Mouse (Mus musculus) heart, embryonic 11.5 days (tissue): ENCODE data around the gene Kpna6. TPM values are rescaled to one million over a fixed set of nuclear protein-coding genes. Genes with fewer than 3 reads are reported as not detected.

Experiments
- ATAC-seq: fragments of 200-750 bp; cut with Nextera tagmentation; replicated peaks from 2 replicates; pipeline ENCODE4 v1.8.0; 2017; ENCODE audit warnings: moderate library complexity; ENCODE audit not compliant: insufficient number of reproducible peaks, low FRiP score, low TSS enrichment
- H3K27ac ChIP-seq: fragments of 300-500 bp; sonication (generic); 2 replicates; pipeline ENCODE4 v1.5.1; 2014; ENCODE audit warnings: mild to moderate bottlenecking, low read depth, low read length
- H3K27me3 ChIP-seq: fragments of 300-500 bp; sonication (generic); 2 replicates; pipeline ENCODE4 v1.6.1; 2014; ENCODE audit warnings: mild to moderate bottlenecking, low read length, mixed read lengths; ENCODE audit not compliant: control insufficient read depth, insufficient read depth
- H3K36me3 ChIP-seq: fragments of 300-500 bp; sonication (generic); 2 replicates; pipeline ENCODE4 v1.6.1; 2014; ENCODE audit warnings: mild to moderate bottlenecking, low read length, moderate library complexity, mixed read lengths; ENCODE audit not compliant: control insufficient read depth, insufficient read depth
- H3K4me1 ChIP-seq: fragments of 300-500 bp; sonication (generic); 2 replicates; pipeline ENCODE4 v1.6.1; 2014; ENCODE audit warnings: low read length; ENCODE audit not compliant: control insufficient read depth, insufficient read depth
- H3K4me2 ChIP-seq: fragments of 300-500 bp; sonication (generic); 2 replicates; pipeline ENCODE4 v1.6.1; 2014; ENCODE audit warnings: mild to moderate bottlenecking, moderate library complexity
- H3K4me3 ChIP-seq: fragments of 300-500 bp; sonication (generic); 2 replicates; pipeline ENCODE4 v1.5.1; 2014; ENCODE audit warnings: low read depth, low read length
- H3K9ac ChIP-seq: fragments of 300-500 bp; sonication (generic); 2 replicates; pipeline ENCODE4 v1.6.1; 2014; ENCODE audit warnings: mild to moderate bottlenecking, low read depth, low read length, moderate library complexity
- H3K9me3 ChIP-seq: fragments of 300-500 bp; sonication (generic); replicated peaks from 2 replicates; pipeline ENCODE4 v1.6.1; 2016; ENCODE audit warnings: low read length; ENCODE audit not compliant: control insufficient read depth
- WGBS: fragments of 180-500 bp; shearing (Covaris S2); extraction: QIAGEN DNeasy Blood & Tissue Kit; methylation state at CpG from one replicate; pipeline ENCODE4 v1.1.7; 2014; ENCODE audit not compliant: insufficient replicate concordance; 5-methylcytosine and 5-hydroxymethylcytosine counted together
- polyA plus RNA-seq: library from polyadenylated mRNA; unstranded; fragments of >200 nt; fragmentation: Nextera tagmentation; extraction: Ambion mirVana; gene quantifications from 2 replicates; pipeline ENCODE4 v1.2.1, GENCODE M21; 2014

Gene Kpna6
- polyA plus RNA-seq, 1 experiment from 2014 or later, result 14.6 TPM

DNA sequence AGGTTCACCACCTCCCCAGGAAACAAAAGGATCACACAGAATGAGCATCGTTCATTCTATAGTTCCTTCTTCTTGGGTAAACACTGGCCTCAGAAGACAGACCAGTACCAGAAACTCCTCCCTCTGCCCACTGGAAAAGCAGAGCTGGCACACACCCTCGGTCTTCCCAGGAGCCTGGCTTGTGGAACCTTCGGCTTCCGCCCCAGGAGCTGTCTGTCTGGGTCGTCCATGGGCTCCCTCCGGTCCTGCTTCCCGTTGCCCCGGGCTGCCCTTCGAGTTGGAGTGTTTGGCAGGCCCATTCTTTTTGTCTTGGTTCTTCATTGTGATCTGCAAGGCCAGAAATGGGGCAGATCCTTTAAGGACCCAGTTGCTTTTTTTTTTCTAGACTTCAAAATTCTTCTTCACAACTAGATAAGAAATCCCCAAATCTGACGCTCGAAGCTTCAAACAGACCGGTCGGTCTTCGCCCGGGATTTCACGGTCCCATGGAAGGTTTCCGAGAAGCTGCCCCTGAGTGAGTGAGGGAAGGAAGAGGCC, 32.4 kb downstream of the Kpna6 start:
- Histone ChIP-seq H3K27ac (peak overlapping the region; percentile 94), H3K4me3 (peak overlapping the region; percentile 69), H3K9me3 (no peaks in the 10 kb centered on the region), H3K4me1 (peaks cover 13% of the 10 kb centered on the region; the same call in 1 of the 2 replicates), H3K4me2 (peak overlapping the region; percentile 96), H3K9ac (peak overlapping the region; percentile 83), H3K27me3 (no peaks in the 10 kb centered on the region), H3K36me3 (peaks cover 31% of the 10 kb centered on the region)
- 7% methylated on average over 17 of the region's 17 CpGs for WGBS
- no peak for ATAC-seq

DNA sequence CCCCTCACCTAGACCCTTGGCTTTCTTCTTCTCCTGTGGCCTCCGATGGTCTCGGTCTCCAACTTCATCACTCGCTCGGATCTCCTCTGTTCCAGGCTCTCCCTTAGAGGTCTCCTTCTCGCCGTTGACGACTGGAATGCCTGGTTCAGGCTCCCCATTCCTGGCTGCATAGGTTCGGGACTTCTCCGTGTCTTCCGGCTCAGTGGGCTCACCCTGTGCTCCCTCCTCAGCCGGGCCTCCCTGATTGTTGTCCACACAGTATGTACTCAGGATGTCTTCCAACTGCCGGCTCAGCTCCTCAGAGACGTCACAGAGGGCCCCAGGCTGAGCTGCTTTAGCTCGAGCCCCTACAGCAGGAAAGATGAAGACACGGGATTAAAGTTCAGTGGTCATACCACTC, 33.3 kb downstream of the Kpna6 start:
- peak overlapping the region; percentile 69; the same call in 1 of the 2 replicates for H3K4me3 ChIP-seq

DNA sequence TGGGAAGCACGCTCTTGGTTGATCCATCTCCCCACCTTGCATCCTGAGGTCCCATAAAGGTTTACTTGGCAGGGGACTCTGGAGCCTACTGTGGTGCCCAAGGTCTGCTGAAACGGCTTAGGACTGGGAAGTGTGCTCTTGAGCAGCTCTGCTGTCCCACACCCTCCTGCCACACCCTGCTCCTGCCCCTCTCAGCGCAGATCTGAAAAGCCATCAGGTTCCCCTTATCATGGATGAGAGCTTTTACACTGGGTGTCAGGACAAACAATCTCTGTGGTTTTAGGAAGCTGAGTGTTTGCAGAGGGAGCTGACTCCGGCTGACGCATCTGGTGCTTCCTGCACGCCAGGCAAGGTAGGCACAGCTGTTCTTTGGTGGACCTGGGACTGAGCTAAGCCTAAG, 38.7 kb downstream of the Kpna6 start:
- H3K4me1 ChIP-seq, result no peaks in the 10 kb centered on the region
- no peak overlapping the region for H3K9ac ChIP-seq
- no peak overlapping the region for H3K4me2 ChIP-seq
- WGBS, result 83% methylated on average over 6 of the region's 6 CpGs
- no peaks in the 10 kb centered on the region for H3K27me3 ChIP-seq
- H3K9me3 ChIP-seq, result no peaks in the 10 kb centered on the region
- no peak overlapping the region for H3K27ac ChIP-seq
- H3K4me3 ChIP-seq, result no peak overlapping the region
- H3K36me3 ChIP-seq, result peaks cover 81% of the 10 kb centered on the region
- ATAC-seq, result no peak

More for the DNA sequence above, 33.3 kb downstream of the Kpna6 start:
- H3K9me3 ChIP-seq, result no peaks in the 10 kb centered on the region
- H3K27ac ChIP-seq, result no peak overlapping the region
- no peak for ATAC-seq
- 84% methylated on average over 15 of the region's 15 CpGs for WGBS
- H3K4me1 ChIP-seq, result peaks cover 13% of the 10 kb centered on the region; the same call in 1 of the 2 replicates
- H3K36me3 ChIP-seq, result peaks cover 38% of the 10 kb centered on the region
- H3K4me2 ChIP-seq, result peak overlapping the region; percentile 96
- no peaks in the 10 kb centered on the region for H3K27me3 ChIP-seq
- H3K9ac ChIP-seq, result no peak overlapping the region

DNA sequence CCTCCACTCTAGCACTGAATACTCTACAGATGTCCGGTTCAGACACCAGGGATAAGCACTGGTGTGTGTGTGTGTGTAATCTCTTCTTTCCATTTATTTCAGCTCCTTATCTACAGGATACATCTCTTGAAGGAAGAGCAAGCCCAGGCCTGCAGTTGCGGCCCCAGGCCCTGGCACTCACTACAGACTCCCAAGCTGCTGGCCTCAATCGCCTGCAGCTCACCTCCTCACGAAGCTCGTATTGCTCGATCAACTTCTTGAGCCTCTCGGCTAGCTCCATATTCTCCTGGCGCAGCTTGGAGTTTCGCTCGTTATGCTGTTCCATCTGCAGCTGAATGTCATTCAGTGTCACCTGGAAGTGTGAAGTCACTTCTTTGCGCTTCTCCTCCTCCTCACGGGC, 40.7 kb downstream of the Kpna6 start:
- H3K4me2 ChIP-seq, result no peak overlapping the region
- H3K36me3 ChIP-seq, result peaks cover 80% of the 10 kb centered on the region
- H3K9me3 ChIP-seq, result no peaks in the 10 kb centered on the region
- 91% methylated on average over 12 of the region's 12 CpGs for WGBS
- no peak overlapping the region for H3K4me3 ChIP-seq
- no peaks in the 10 kb centered on the region for H3K4me1 ChIP-seq
- no peaks in the 10 kb centered on the region for H3K27me3 ChIP-seq
- no peak for ATAC-seq
- H3K9ac ChIP-seq, result no peak overlapping the region
- H3K27ac ChIP-seq, result no peak overlapping the region

DNA sequence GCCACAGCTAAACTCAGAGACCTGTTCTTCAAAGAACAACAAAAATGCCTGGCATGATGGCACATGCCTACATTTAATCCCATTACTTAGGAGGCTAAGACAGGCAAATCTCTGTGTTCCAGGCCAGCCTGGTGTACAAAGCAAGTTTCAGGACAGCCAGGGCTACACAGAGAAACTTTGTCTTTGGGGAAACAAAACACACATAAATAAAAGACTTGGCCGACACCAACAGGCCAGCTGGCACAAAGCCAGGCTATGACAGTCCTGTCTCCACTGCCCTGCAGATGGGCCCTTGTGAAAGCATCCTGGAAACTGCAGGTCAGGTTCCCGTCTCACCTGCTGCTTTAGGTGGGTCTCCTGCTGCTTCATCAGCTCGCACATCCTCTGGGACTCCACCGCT, 41.6 kb downstream of the Kpna6 start:
- WGBS, result 88% methylated on average over 4 of the region's 4 CpGs
- no peak overlapping the region for H3K4me3 ChIP-seq

DNA sequence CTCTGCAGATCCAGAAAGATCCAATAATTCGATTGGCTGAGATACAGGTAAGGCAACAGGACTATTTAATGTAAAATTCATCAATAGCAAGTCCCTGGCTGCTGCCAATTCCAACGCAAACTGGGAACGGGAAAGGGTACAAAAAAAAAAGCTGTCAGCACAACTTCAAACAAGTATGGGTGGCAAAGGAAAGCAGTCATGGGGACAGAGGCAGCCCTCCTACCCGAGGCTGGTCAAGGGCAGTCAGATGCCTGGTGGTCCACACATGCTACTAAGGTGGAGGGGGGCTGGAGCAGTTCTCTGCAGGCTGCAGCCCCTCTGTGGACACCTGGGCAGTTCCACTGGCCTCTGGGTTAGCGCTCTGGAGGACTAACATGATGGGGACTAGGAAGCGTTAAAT, 46.5 kb downstream of the Kpna6 start:
- no peak for ATAC-seq
- Histone ChIP-seq H3K4me3 (no peak overlapping the region), H3K27me3 (no peaks in the 10 kb centered on the region), H3K9ac (no peak overlapping the region), H3K4me2 (no peak overlapping the region), H3K9me3 (no peaks in the 10 kb centered on the region), H3K36me3 (peaks cover 34% of the 10 kb centered on the region), H3K4me1 (peaks cover 22% of the 10 kb centered on the region), H3K27ac (no peak overlapping the region)
- WGBS, result 72% methylated on average over 6 of the region's 6 CpGs

More for the DNA sequence above, 41.6 kb downstream of the Kpna6 start:
- H3K9me3 ChIP-seq, result no peaks in the 10 kb centered on the region
- no peaks in the 10 kb centered on the region for H3K4me1 ChIP-seq
- H3K36me3 ChIP-seq, result peaks cover 71% of the 10 kb centered on the region
- H3K4me2 ChIP-seq, result no peak overlapping the region
- H3K27me3 ChIP-seq, result no peaks in the 10 kb centered on the region
- no peak overlapping the region for H3K9ac ChIP-seq
- H3K27ac ChIP-seq, result no peak overlapping the region
- no peak for ATAC-seq

DNA sequence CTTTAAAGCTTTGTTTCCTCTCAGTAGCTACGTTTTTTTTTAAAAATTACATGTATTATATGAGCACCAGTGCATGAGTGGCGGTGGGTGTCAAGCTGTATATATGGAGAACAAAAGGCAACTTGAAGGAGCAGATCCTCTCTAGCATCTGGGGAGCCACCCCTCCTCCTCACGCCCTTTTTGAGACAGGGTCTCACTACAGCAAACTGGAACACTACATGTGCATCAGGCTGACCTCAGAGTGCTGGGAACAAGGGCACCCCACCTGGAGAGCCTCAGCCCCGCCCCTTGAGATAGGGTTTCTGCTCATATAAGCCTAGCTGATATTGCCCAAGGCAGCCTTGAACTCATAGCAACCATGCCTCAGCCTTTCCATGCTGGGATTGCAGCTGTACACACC, 47.1 kb downstream of the Kpna6 start:
- no peak overlapping the region; the same call in 1 of the 2 replicates for H3K9ac ChIP-seq
- no peak overlapping the region for H3K27ac ChIP-seq
- ATAC-seq, result no peak
- H3K36me3 ChIP-seq, result peaks cover 29% of the 10 kb centered on the region
- no peaks in the 10 kb centered on the region for H3K27me3 ChIP-seq
- H3K4me2 ChIP-seq, result peak overlapping the region; percentile 84
- WGBS, result 43% methylated on average over 4 of the region's 4 CpGs
- H3K4me3 ChIP-seq, result no peak overlapping the region
- H3K4me1 ChIP-seq, result peaks cover 22% of the 10 kb centered on the region
- H3K9me3 ChIP-seq, result no peaks in the 10 kb centered on the region

DNA sequence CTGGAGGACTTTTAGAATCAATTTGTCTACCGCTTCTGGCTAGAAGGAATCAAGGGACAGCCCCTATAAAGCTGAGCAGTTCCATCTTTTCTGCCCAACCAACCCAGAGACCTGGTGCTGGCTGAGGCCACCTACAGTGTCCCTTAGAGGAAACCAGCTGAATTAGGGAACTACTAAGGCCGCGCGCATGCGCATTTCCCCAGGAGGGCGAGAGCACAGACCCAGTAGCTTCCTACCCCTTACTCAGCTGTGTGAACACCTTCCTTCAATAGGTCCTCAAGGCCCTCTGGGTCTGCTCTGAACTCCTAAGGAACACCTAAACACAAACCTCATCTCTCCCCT, 47.6 kb downstream of the Kpna6 start:
- Histone ChIP-seq H3K27me3 (no peaks in the 10 kb centered on the region), H3K4me2 (peak overlapping the region; percentile 84), H3K27ac (peak overlapping the region; percentile 78), H3K4me3 (peak overlapping the region; percentile 69), H3K9ac (peak overlapping the region; percentile 54), H3K36me3 (peaks cover 24% of the 10 kb centered on the region), H3K4me1 (peaks cover 22% of the 10 kb centered on the region), H3K9me3 (no peaks in the 10 kb centered on the region)
- no peak for ATAC-seq
- under 1% methylated on average over 6 of the region's 6 CpGs for WGBS
